Mouse (Mus musculus) midbrain, embryonic 12.5 days (tissue): ENCODE results near the gene Mfsd2a. TPM values are rescaled to one million over a fixed set of nuclear protein-coding genes. Genes with fewer than 3 reads are reported as not detected.
"Not testable (repeated sequence)": the region's sequence is repeated elsewhere in the genome, so short reads cannot be mapped to it uniquely, and the experiment has no call there.

ENCODE experiments used
- ATAC-seq: fragments of 200-750 bp; cut with Nextera tagmentation; 2 replicates; pipeline ENCODE4 v1.8.0; 2017; ENCODE audit warnings: low read depth, moderate TSS enrichment, moderate library complexity; ENCODE audit not compliant: low FRiP score
- H3K27ac ChIP-seq: fragments of 300-500 bp; sonication (generic); replicated peaks from 2 replicates; pipeline ENCODE4 v1.5.1; 2016; ENCODE audit warnings: mild to moderate bottlenecking
- H3K27me3 ChIP-seq: fragments of 300-500 bp; sonication (generic); 2 replicates; pipeline ENCODE4 v1.6.1; 2016; ENCODE audit warnings: mild to moderate bottlenecking
- H3K36me3 ChIP-seq: fragments of 300-500 bp; sonication (generic); 2 replicates; pipeline ENCODE4 v1.6.1; 2016
- H3K4me1 ChIP-seq: fragments of 300-500 bp; sonication (generic); 2 replicates; pipeline ENCODE4 v1.6.1; 2016
- H3K4me2 ChIP-seq: fragments of 300-500 bp; sonication (generic); replicated peaks from 2 replicates; pipeline ENCODE4 v1.6.1; 2016; ENCODE audit warnings: mild to moderate bottlenecking, moderate library complexity
- H3K4me3 ChIP-seq: fragments of 300-500 bp; sonication (generic); 2 replicates; pipeline ENCODE4 v1.5.1; 2016; ENCODE audit warnings: mild to moderate bottlenecking
- H3K9ac ChIP-seq: fragments of 300-500 bp; sonication (generic); replicated peaks from 2 replicates; pipeline ENCODE4 v1.6.1; 2016; ENCODE audit warnings: mild to moderate bottlenecking, moderate library complexity
- H3K9me3 ChIP-seq: fragments of 300-500 bp; sonication (generic); 2 replicates; pipeline ENCODE4 v1.6.1; 2016; ENCODE audit warnings: mild to moderate bottlenecking
- WGBS: fragments of 180-500 bp; shearing (Covaris S2); methylation state at CpG from one replicate; pipeline ENCODE4 v1.1.7; 2016; 5-methylcytosine and 5-hydroxymethylcytosine counted together
- polyA plus RNA-seq: library from polyadenylated mRNA; unstranded; fragments of >200 nt; fragmentation: Nextera tagmentation; extraction: Ambion mirVana; gene quantifications from 2 replicates; pipeline ENCODE4 v1.2.1, GENCODE M21; 2016

Gene Mfsd2a
- polyA plus RNA-seq, 1 experiment from 2014 or later: 25.7 TPM

- H3K36me3 ChIP-seq: no peaks in the 10 kb centered on the region
- no peak overlapping the region for H3K27ac ChIP-seq
- no peak overlapping the region for H3K4me3 ChIP-seq
- H3K9me3 ChIP-seq: no peaks in the 10 kb centered on the region
- no peak for ATAC-seq
- no peak overlapping the region for H3K9ac ChIP-seq
- no peaks in the 10 kb centered on the region for H3K27me3 ChIP-seq
- peaks cover 9% of the 10 kb centered on the region for H3K4me1 ChIP-seq
- H3K4me2 ChIP-seq: no peak overlapping the region
- 76% methylated on average over 1 of the region's 1 CpGs for WGBS
Observed at GRCm38 (mm10) chr4:122991177-122991576, 30.2 kb upstream of the Mfsd2a start.

- not testable (repeated sequence) for ATAC-seq, H3K4me2 ChIP-seq, H3K9me3 ChIP-seq, H3K4me3 ChIP-seq, H3K36me3 ChIP-seq, H3K27ac ChIP-seq, H3K9ac ChIP-seq, H3K4me1 ChIP-seq
- H3K27me3 ChIP-seq: peaks cover 14% of the 10 kb centered on the region
- WGBS: 56% methylated on average over 3 of the region's 3 CpGs
Observed at GRCm38 (mm10) chr4:122988004-122988403, 27.0 kb upstream of the Mfsd2a start.

GRCm38 (mm10) chr4:122987421-122987820 lies 26.4 kb upstream of the Mfsd2a start:
- H3K27me3 ChIP-seq: peaks cover 15% of the 10 kb centered on the region
- H3K4me1 ChIP-seq: peaks cover 10% of the 10 kb centered on the region
- H3K27ac ChIP-seq: no peak overlapping the region
- no peak overlapping the region for H3K4me3 ChIP-seq
- WGBS: 82% methylated on average over 4 of the region's 4 CpGs
- no peak for ATAC-seq
- H3K9ac ChIP-seq: no peak overlapping the region
- H3K4me2 ChIP-seq: no peak overlapping the region
- no peaks in the 10 kb centered on the region for H3K36me3 ChIP-seq
- H3K9me3 ChIP-seq: no peaks in the 10 kb centered on the region

GRCm38 (mm10) chr4:122985110-122985509 lies 24.1 kb upstream of the Mfsd2a start:
- peak; percentile 86 for ATAC-seq
- Histone ChIP-seq H3K27me3 (peaks cover 30% of the 10 kb centered on the region), H3K4me1 (peaks cover 10% of the 10 kb centered on the region), H3K36me3 (no peaks in the 10 kb centered on the region), H3K9me3 (no peaks in the 10 kb centered on the region), H3K27ac (no peak overlapping the region), H3K4me3 (no peak overlapping the region), H3K4me2 (no peak overlapping the region), H3K9ac (no peak overlapping the region)
- WGBS: 50% methylated on average over 8 of the region's 8 CpGs

GRCm38 (mm10) chr4:122983486-122984261 lies 22.7 kb upstream of the Mfsd2a start:
- H3K9me3 ChIP-seq: no peaks in the 10 kb centered on the region
- H3K36me3 ChIP-seq: no peaks in the 10 kb centered on the region
- peak overlapping the region; percentile 37 for H3K4me2 ChIP-seq
- H3K4me1 ChIP-seq: peaks cover 10% of the 10 kb centered on the region
- peaks cover 30% of the 10 kb centered on the region for H3K27me3 ChIP-seq
- 26% methylated on average over 17 of the region's 17 CpGs for WGBS
- no peak overlapping the region for H3K27ac ChIP-seq
- ATAC-seq: peak; percentile 24; the same call in 1 of the 2 replicates
- H3K4me3 ChIP-seq: no peak overlapping the region; the same call in 1 of the 2 replicates
- H3K9ac ChIP-seq: no peak overlapping the region; the same call in 1 of the 2 replicates

GRCm38 (mm10) chr4:122982537-122982936 lies 21.5 kb upstream of the Mfsd2a start:
- no peak for ATAC-seq
- 83% methylated on average over 3 of the region's 3 CpGs for WGBS
- H3K9me3 ChIP-seq: no peaks in the 10 kb centered on the region
- H3K4me3 ChIP-seq: no peak overlapping the region
- H3K9ac ChIP-seq: no peak overlapping the region
- H3K4me2 ChIP-seq: no peak overlapping the region
- H3K27ac ChIP-seq: no peak overlapping the region
- peaks cover 30% of the 10 kb centered on the region for H3K27me3 ChIP-seq
- H3K36me3 ChIP-seq: no peaks in the 10 kb centered on the region
- peaks cover 10% of the 10 kb centered on the region for H3K4me1 ChIP-seq

GRCm38 (mm10) chr4:122981930-122982329 lies 20.9 kb upstream of the Mfsd2a start:
- no peaks in the 10 kb centered on the region for H3K36me3 ChIP-seq
- no peaks in the 10 kb centered on the region for H3K9me3 ChIP-seq
- no peak for ATAC-seq
- no peak overlapping the region for H3K4me3 ChIP-seq
- H3K27ac ChIP-seq: no peak overlapping the region
- no peak overlapping the region for H3K4me2 ChIP-seq
- peaks cover 10% of the 10 kb centered on the region for H3K4me1 ChIP-seq
- no peak overlapping the region for H3K9ac ChIP-seq
- WGBS: 50% methylated on average over 3 of the region's 3 CpGs
- H3K27me3 ChIP-seq: peaks cover 30% of the 10 kb centered on the region

- Histone ChIP-seq H3K27me3 (peaks cover 30% of the 10 kb centered on the region), H3K4me1 (peaks cover 10% of the 10 kb centered on the region), H3K9me3 (no peaks in the 10 kb centered on the region), H3K9ac (no peak overlapping the region), H3K27ac (no peak overlapping the region), H3K4me3 (no peak overlapping the region), H3K4me2 (no peak overlapping the region), H3K36me3 (no peaks in the 10 kb centered on the region)
- 94% methylated on average over 7 of the region's 7 CpGs for WGBS
- no peak for ATAC-seq
Observed at GRCm38 (mm10) chr4:122981238-122981637, 20.2 kb upstream of the Mfsd2a start.

- H3K27me3 ChIP-seq: peaks cover 30% of the 10 kb centered on the region
- H3K4me3 ChIP-seq: no peak overlapping the region
- H3K36me3 ChIP-seq: no peaks in the 10 kb centered on the region
- 86% methylated on average over 2 of the region's 2 CpGs for WGBS
- no peak overlapping the region for H3K27ac ChIP-seq
- H3K4me2 ChIP-seq: no peak overlapping the region
- no peaks in the 10 kb centered on the region for H3K9me3 ChIP-seq
- H3K9ac ChIP-seq: no peak overlapping the region
- no peak for ATAC-seq
- H3K4me1 ChIP-seq: peaks cover 10% of the 10 kb centered on the region
Observed at GRCm38 (mm10) chr4:122980684-122981083, 19.7 kb upstream of the Mfsd2a start.

GRCm38 (mm10) chr4:122979826-122980225 lies 18.8 kb upstream of the Mfsd2a start:
- WGBS: 78% methylated on average over 3 of the region's 3 CpGs
- ATAC-seq: no peak
- no peaks in the 10 kb centered on the region for H3K36me3 ChIP-seq
- no peak overlapping the region for H3K9ac ChIP-seq
- H3K27ac ChIP-seq: no peak overlapping the region
- peaks cover 30% of the 10 kb centered on the region for H3K27me3 ChIP-seq
- no peak overlapping the region for H3K4me3 ChIP-seq
- no peaks in the 10 kb centered on the region for H3K9me3 ChIP-seq
- H3K4me2 ChIP-seq: no peak overlapping the region
- H3K4me1 ChIP-seq: peaks cover 10% of the 10 kb centered on the region

GRCm38 (mm10) chr4:122978850-122979249 lies 17.9 kb upstream of the Mfsd2a start:
- H3K27me3 ChIP-seq: peaks cover 24% of the 10 kb centered on the region
- no peak overlapping the region for H3K4me3 ChIP-seq
- WGBS: 90% methylated on average over 2 of the region's 2 CpGs

GRCm38 (mm10) chr4:122976885-122977284 lies 15.9 kb upstream of the Mfsd2a start:
- no peaks in the 10 kb centered on the region for H3K9me3 ChIP-seq
- no peak overlapping the region for H3K27ac ChIP-seq
- WGBS: 85% methylated on average over 4 of the region's 4 CpGs
- no peaks in the 10 kb centered on the region for H3K36me3 ChIP-seq
- ATAC-seq: no peak
- H3K27me3 ChIP-seq: peaks cover 10% of the 10 kb centered on the region
- H3K4me2 ChIP-seq: no peak overlapping the region
- no peaks in the 10 kb centered on the region for H3K4me1 ChIP-seq
- H3K9ac ChIP-seq: no peak overlapping the region
- no peak overlapping the region for H3K4me3 ChIP-seq

More at GRCm38 (mm10) chr4:122978850-122979249, 17.9 kb upstream of the Mfsd2a start:
- no peak for ATAC-seq
- H3K36me3 ChIP-seq: no peaks in the 10 kb centered on the region
- H3K9me3 ChIP-seq: no peaks in the 10 kb centered on the region
- no peak overlapping the region for H3K27ac ChIP-seq
- H3K4me1 ChIP-seq: peaks cover 10% of the 10 kb centered on the region
- H3K9ac ChIP-seq: no peak overlapping the region
- H3K4me2 ChIP-seq: no peak overlapping the region
